Mouse (Mus musculus): ENCODE data around the gene Mmp9.

Mmp9 gene

GRCm38 (mm10) chr2:164988777-164989176 lies 48.2 kb downstream of the Mmp9 start:
- DNase-seq (ENCODE audit: low spot score in 2 of 2): no peak

GRCm38 (mm10) chr2:164991111-164991510 lies 50.5 kb downstream of the Mmp9 start:
- no peak for DNase-seq (ENCODE audit: low spot score in 2 of 2)

- no peak for DNase-seq (ENCODE audit: low spot score in 2 of 2)
Measured at GRCm38 (mm10) chr2:164991808-164992207, 51.2 kb downstream of the Mmp9 start.

- no peak for DNase-seq (ENCODE audit: low spot score in 2 of 2)
Measured at GRCm38 (mm10) chr2:164994156-164994555, 53.6 kb downstream of the Mmp9 start.

GRCm38 (mm10) chr2:164994659-164995428 lies 54.3 kb downstream of the Mmp9 start:
- DNase-seq (ENCODE audit: low spot score in 2 of 2): no peak

- DNase-seq (ENCODE audit: low spot score in 2 of 2): no peak
Measured at GRCm38 (mm10) chr2:164995976-164996375, 55.4 kb downstream of the Mmp9 start.

- no peak for DNase-seq (ENCODE audit: low spot score in 2 of 2)
Measured at GRCm38 (mm10) chr2:164996848-164997720, 56.5 kb downstream of the Mmp9 start.

- DNase-seq (ENCODE audit: low spot score in 2 of 2): no peak
Measured at GRCm38 (mm10) chr2:164997721-164998428, 57.3 kb downstream of the Mmp9 start.

GRCm38 (mm10) chr2:165001958-165002357 lies 61.4 kb downstream of the Mmp9 start:
- no peak for DNase-seq (ENCODE audit: low spot score in 2 of 2)

- no peak for DNase-seq (ENCODE audit: low spot score in 2 of 2)
Measured at GRCm38 (mm10) chr2:165003108-165003507, 62.5 kb downstream of the Mmp9 start.

- DNase-seq (ENCODE audit: low spot score in 2 of 2): no peak
Measured at GRCm38 (mm10) chr2:165004237-165004636, 63.7 kb downstream of the Mmp9 start.
